Mouse (Mus musculus) erythroid progenitor cell, adult 5-6 weeks (primary cell): ENCODE measurements around the gene Osgep. TPM values are rescaled to one million over a fixed set of nuclear protein-coding genes. Genes with fewer than 3 reads are reported as not detected.
"Not testable (repeated sequence)": the region's sequence is repeated elsewhere in the genome, so short reads cannot be mapped to it uniquely, and the experiment has no call there.

ENCODE experiments used
- ATAC-seq: replicated peaks from 2 replicates; pipeline ENCODE4 v1.8.0; 2016; ENCODE audit warnings: moderate number of reproducible peaks, mild to moderate bottlenecking, moderate TSS enrichment, inconsistent platforms; ENCODE audit not compliant: poor library complexity, low FRiP score, severe bottlenecking
- total RNA-seq, 2 experiments: library from RNA; stranded (forward) in 1 of 2; stranded (reverse) in 1 of 2; fragments of 150-400 nt in 1 of 2; fragments of 186-747, 209-891 nt in 1 of 2; gene quantifications; 2 replicates each; pipeline versions ENCODE4 v1.2.3 to v1.2.4; 2015 to 2017; ENCODE audit warnings: low replicate concordance in 2 of 2

Gene Osgep
- total RNA-seq, 2 experiments from 2014 or later = 14.8 to 75.5 TPM

- ATAC-seq = no peak
Measured at GRCm38 (mm10) chr14:50938119-50938908, 13.6 kb upstream of the Osgep start.

- no peak for ATAC-seq
Measured at GRCm38 (mm10) chr14:50936649-50937048, 12.0 kb upstream of the Osgep start.

DNA sequence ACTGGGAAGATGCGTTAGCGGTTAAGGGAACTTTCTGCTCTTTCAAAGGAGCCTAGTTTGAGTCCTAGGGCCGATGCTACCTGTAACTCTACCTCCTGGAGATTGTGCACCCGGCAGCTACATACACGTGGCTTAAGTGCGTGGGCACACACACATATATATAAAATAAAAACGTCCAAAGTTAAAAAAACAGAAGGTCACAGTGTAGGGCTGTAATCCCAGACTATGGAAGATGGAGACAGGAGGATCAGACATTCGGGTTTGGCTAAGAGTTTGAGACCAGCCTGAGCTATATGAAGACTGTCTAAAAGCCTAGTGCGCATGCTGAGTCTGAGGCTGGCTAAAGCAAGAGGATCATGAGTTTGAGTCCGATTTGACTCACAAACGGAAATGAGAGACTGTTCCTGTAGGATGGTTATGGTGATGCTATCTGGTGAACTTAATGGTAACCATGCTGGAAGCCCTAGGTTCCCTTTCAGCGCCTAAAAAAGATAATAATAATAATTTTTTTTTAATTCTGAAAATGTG, 6.9 kb upstream of the Osgep start:
- peak; percentile 63; the same call in 1 of the 2 replicates for ATAC-seq

- ATAC-seq = peak; percentile 94
Measured at GRCm38 (mm10) chr14:50930754-50931492, 6.2 kb upstream of the Osgep start, which contains the start of the genes Pip4p1 and Pnp. Gene Pip4p1, minus strand, starts transcription at chr14:50930856. Gene Pnp, plus strand, starts transcription at chr14:50931082.

GRCm38 (mm10) chr14:50930377-50930753, 5.7 kb upstream of the Osgep start:
- ATAC-seq = peak; percentile 57

DNA sequence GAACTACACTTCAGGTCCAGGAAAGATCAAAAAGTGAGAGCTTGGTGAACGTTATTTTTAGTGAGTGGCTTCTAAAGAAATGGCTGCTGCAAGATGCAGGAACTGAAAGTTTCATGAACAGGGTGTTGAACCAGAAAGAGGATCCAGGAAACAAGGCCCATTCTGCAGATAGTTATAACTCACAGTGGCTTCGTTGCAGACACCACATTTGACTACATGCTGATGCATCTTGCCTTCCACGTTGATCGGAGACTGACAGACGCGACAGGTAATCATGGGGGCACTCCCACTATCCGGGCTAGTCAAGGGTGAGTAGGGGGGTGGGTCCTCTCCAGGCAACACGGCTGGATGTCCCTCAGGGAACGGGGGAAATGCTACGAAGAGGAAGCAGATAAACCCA, 5.3 kb upstream of the Osgep start:
- ATAC-seq = no peak

DNA sequence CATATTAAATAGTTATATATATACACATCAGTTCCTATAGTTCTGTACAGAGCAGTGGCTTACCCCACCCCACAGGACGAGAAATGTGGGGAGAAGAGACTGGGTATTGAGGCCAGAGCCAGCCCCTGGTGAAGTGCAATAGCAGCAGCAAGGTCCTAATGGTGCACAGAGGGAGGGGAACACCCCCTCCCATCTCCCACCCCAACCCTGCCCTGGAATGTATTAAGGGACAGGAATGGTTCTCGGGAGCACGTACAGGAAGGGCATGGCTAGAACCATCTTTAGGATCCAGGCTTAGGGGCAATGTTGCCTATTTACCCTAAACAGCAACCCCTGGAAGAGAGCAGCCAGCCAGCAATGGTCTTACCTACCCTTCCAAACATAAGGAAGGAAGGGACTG, 2.7 kb upstream of the Osgep start:
- no peak for ATAC-seq

GRCm38 (mm10) chr14:50925111-50925920, 623 bp upstream of the Osgep start:
- ATAC-seq = peak; percentile 61

GRCm38 (mm10) chr14:50923437-50923836, 1.3 kb downstream of the Osgep start:
- ATAC-seq = not testable (repeated sequence)

DNA sequence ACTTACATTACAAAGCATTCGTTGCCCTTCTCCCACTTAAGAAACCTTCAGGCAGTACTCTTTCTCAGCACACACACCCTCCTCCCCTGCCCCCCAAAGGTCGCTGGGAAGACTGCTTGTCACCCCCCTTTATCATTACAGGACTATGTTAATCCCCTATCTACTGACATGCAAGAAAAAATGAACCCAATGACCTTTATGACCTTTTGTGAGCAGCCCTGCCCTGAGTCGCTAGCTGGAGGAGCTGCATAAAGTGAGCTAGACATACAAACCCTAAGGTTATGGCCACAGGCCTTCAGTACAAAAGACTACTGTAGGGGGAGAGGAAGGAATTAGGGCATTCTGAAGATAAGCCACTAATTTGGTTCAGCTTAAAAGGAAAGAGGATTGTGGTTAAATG, 13.3 kb downstream of the Osgep start:
- ATAC-seq = no peak

GRCm38 (mm10) chr14:50908126-50908525, 16.6 kb downstream of the Osgep start:
- ATAC-seq = no peak

GRCm38 (mm10) chr14:50905327-50905726, 19.4 kb downstream of the Osgep start:
- ATAC-seq = not testable (repeated sequence)

DNA sequence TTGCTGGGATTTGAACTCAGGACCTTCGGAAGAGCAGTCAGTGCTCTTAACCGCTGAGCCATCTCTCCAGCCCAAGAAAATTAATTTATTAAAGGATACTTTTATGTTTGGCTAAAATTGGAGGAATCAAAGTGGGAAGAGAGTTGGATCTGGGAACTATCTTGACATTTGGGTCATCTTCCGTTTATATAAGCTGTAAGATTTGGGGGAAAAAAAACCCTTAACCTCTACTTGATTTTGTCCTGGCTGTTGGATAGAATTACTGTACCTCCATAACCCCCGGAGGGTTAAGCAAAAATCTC, 19.9 kb downstream of the Osgep start:
- ATAC-seq = no peak

DNA sequence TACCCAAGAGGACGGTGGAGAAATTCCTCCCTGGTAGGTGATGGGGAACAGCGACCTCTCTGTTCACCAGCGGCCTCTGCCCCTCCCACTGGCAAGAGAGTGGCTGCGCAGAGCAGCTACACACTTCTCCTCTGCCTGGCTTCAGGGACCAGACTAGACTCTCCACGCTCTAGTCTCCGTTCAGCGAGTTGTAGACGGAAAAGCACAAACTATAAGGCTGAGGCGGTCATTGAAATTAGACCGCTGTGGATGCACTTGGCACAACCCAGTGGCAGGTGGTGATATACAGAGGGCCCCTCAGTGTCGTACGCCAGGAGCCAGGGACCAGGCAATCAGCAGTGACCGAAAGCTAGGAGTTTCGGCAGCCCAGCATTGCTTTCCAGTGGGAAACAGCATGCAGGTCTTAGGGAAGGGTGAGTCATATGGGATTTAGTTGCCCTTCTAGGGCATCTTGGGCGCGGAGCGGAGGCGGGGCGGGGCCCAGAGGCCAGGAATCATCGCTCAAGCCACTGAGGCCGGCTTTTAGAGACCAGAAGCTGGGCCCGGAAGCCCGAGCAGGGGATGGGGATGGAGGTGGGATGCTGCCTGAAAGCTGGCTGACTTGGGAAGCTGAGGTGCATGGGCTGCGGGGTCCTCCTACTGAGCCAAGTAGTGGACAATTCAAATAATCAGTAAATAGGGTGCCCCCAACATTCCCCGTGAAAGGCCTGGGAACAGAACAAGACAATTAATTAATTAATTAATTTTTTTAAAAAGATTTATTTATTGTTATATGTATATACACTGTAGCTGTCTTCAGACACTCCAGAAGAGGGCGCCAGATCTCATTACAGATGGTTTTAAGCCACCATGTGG, 20.5 kb downstream of the Osgep start:
- peak; percentile 62; the same call in 1 of the 2 replicates for ATAC-seq

DNA sequence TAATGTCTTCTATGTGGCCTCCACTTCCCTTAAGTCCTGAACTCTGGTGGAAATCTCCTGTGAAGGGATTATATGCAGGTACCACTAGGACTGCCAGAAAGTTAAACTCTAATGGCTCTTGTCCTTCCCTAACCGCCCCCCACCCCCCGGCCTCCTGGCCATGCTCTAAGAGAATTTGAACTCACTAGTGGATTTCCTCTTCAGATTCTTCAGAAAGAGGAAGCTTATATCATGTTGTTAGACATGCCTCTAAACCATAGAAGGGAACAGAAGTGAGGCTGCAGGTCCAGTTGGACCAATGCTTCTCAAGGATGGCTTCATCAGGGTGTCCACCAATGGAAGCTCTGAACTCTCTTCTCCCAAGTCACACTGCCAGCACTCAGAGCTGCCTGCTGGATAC, 26.7 kb downstream of the Osgep start:
- ATAC-seq = not testable (repeated sequence)

GRCm38 (mm10) chr14:50897374-50897765, 27.3 kb downstream of the Osgep start, which contains the start of gene Klhl33:
Gene Klhl33, minus strand, starts transcription at chr14:50897507.
- ATAC-seq = no peak

DNA sequence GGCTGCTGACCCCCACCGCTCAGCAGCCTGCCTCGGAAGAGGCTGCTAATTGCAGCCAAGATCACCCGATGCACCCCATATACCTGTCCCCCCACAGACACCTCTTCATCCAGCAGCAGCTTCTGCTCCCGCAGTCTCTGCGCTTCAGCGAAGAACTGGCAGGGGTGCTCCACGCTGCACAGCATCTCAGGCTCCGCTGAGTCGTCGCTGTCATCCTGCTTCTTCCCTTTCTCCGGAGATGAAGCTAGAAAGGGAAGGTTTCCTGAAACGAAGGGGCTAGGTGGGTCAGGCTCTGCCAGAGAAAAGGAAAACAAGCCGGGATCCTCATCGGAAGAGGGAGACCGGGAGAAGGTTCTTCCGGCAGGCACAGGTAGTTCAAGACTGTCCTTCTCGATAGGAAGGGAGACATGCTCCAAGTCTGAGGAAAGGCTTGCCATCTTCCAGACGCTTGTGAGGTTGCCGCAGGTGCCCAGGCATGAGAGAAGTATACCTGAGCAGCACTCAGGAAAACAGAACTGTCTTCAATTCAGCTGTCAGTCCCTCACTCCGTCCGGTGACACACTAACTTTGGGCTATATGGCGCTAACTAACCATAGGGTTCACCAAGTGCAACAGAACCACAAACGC, 27.8 kb downstream of the Osgep start:
- ATAC-seq = no peak

- ATAC-seq = no peak
Measured at GRCm38 (mm10) chr14:50895985-50896746, 28.5 kb downstream of the Osgep start.
